ENCODE assay signal across 21 mouse cellular contexts in genomic region chr11:104637010-104637409, GRCm38 (mm10). TPM values are rescaled to one million over a fixed set of nuclear protein-coding genes. Genes with fewer than 3 reads are reported as not detected.
DNase-seq lines count a peak whose midpoint lies in the region; ATAC-seq lines count a peak whose summit lies in the region.
"Had no signal": no experiment of that assay in that cellular context is flagged by ENCODE, and none has a peak within 500 bp of the region (broad histone marks: within the 10 kb centered on the region; RNA-seq: fewer than 3 reads in every experiment).

No protein-coding gene starts in this region.

- no peak overlapping the region for H3K9ac ChIP-seq in forebrain, embryonic 13.5 days
- H3K9ac ChIP-seq: forebrain, embryonic 12.5 days; heart, embryonic 15.5 days; hindbrain, embryonic 13.5 days; liver, embryonic 13.5 days had no signal

- DNase-seq in thymus, postnatal 14 days = peak; percentile 17
- no peak for DNase-seq in thymus, postnatal 0 days (ENCODE audit: low spot score)
- DNase-seq in induced T-regulatory cell, adult 2 months (ENCODE audit: low read depth) = peak; percentile 46
- peak; percentile 63 to 80 for DNase-seq in spleen, adult 18-20 months
- DNase-seq in thymus, postnatal 25 days = no peak
- no peak for DNase-seq in left cerebral cortex, postnatal 36 days (ENCODE audit: low spot score in 2 of 2)
- DNase-seq: adrenal gland, adult 8-10 months; cerebellum, adult 11 months; cerebellum, postnatal 14 days; liver, embryonic 13.5 days; right cerebral cortex, postnatal 4 days had no signal

- H3K9me3 ChIP-seq in forebrain, embryonic 13.5 days (replicated peaks) = no peaks in the 10 kb centered on the region
- H3K9me3 ChIP-seq: forebrain, embryonic 12.5 days; heart, embryonic 15.5 days; hindbrain, embryonic 13.5 days; liver, embryonic 13.5 days had no signal

- H3K27me3 ChIP-seq in forebrain, embryonic 13.5 days = no peaks in the 10 kb centered on the region
- H3K27me3 ChIP-seq: forebrain, embryonic 12.5 days; heart, embryonic 15.5 days; hindbrain, embryonic 13.5 days; liver, embryonic 13.5 days had no signal

- WGBS in forebrain, embryonic 13.5 days = 95% methylated on average over 14 of the region's 14 CpGs

- H3K36me3 ChIP-seq in forebrain, embryonic 13.5 days (ENCODE audit: poor library complexity, severe bottlenecking) = no peaks in the 10 kb centered on the region
- H3K36me3 ChIP-seq: forebrain, embryonic 12.5 days; heart, embryonic 15.5 days; hindbrain, embryonic 13.5 days; liver, embryonic 13.5 days had no signal

- H3K4me1 ChIP-seq in forebrain, embryonic 13.5 days = no peaks in the 10 kb centered on the region
- H3K4me1 ChIP-seq: heart, embryonic 15.5 days; hindbrain, embryonic 13.5 days; liver, embryonic 13.5 days had no signal

- no peak overlapping the region for H3K4me2 ChIP-seq in forebrain, embryonic 13.5 days
- H3K4me2 ChIP-seq: forebrain, embryonic 12.5 days; heart, embryonic 15.5 days; hindbrain, embryonic 13.5 days; liver, embryonic 13.5 days; midbrain, embryonic 11.5 days had no signal

- ATAC-seq in forebrain, embryonic 13.5 days = no peak
- ATAC-seq: intestine, embryonic 16.5 days had no signal

- no peak overlapping the region for H3K4me3 ChIP-seq in forebrain, embryonic 13.5 days
- H3K4me3 ChIP-seq: forebrain, embryonic 12.5 days; heart, adult 2 months; heart, embryonic 15.5 days; hindbrain, embryonic 13.5 days; liver, embryonic 13.5 days had no signal

- intact Hi-C loops in left cerebral cortex, postnatal 36 days (cut with DNase I) = no loop called here

- H3K27ac ChIP-seq in forebrain, embryonic 13.5 days = no peak overlapping the region
- H3K27ac ChIP-seq: forebrain, embryonic 12.5 days; heart, adult 2 months; heart, embryonic 15.5 days; hindbrain, embryonic 13.5 days; liver, embryonic 13.5 days had no signal

RNA-seq across cellular contexts. Expression of gene Itgb3, which starts 29.2 kb away (rescaled TPM):
- 2.8 TPM in 2 replicates for polyA plus RNA-seq in thymus, postnatal 0 days (2015; fragmentation: Nextera tagmentation; extraction: Ambion mirVana)
- 0.43 and 0.89 TPM in 2 replicates for polyA plus RNA-seq in forebrain, embryonic 13.5 days (2015; fragmentation: Nextera tagmentation; extraction: Ambion mirVana)
- total RNA-seq in left cerebral cortex, postnatal 36 days (2021) = 1 to 10 TPM; 2.9 to 3.1 TPM

RNA-seq across cellular contexts. Expression of gene Gm11639, which starts 48.5 kb away (rescaled TPM):
- 0.03 TPM in 2 replicates for polyA plus RNA-seq in thymus, postnatal 0 days (2015; fragmentation: Nextera tagmentation; extraction: Ambion mirVana)
- polyA plus RNA-seq in forebrain, embryonic 13.5 days (2015; fragmentation: Nextera tagmentation; extraction: Ambion mirVana) = not detected in 2 replicates
- under 1 TPM; 0.49 to 0.91 TPM for total RNA-seq in left cerebral cortex, postnatal 36 days (2021)
- total RNA-seq: gastrocnemius, adult 18-20 months had no signal
- polyA plus RNA-seq: forebrain, embryonic 12.5 days; heart, adult 2 months; kidney, embryonic 16.5 days; limb, embryonic 11.5 days; midbrain, embryonic 11.5 days had no signal

Comparison
In these comparisons a context has a peak if more than half of its experiments do, and no peak if none do; other contexts are left out.
1. DNase-seq: peak in thymus, postnatal 14 days (single experiment), induced T-regulatory cell, adult 2 months (single experiment) and spleen, adult 18-20 months (2 of 2); none in thymus, postnatal 0 days (single experiment), thymus, postnatal 25 days (single experiment) and left cerebral cortex, postnatal 36 days (0 of 2).